Mouse (Mus musculus) neural tube, embryonic 12.5 days (tissue): ENCODE data around the gene Hspa13. TPM values are rescaled to one million over a fixed set of nuclear protein-coding genes. Genes with fewer than 3 reads are reported as not detected.

Source experiments
- microRNA-seq: library from miRNA; unstranded; fragments of <30 nt; microRNA quantifications from one replicate; pipeline ENCODE4, GENCODE M21; 2017
- polyA plus RNA-seq: library from polyadenylated mRNA; unstranded; fragments of >200 nt; fragmentation: Nextera tagmentation; extraction: Ambion mirVana; gene quantifications from 2 replicates; pipeline ENCODE4 v1.2.1, GENCODE M21; 2016

Hspa13 gene
- polyA plus RNA-seq, 1 experiment from 2014 or later: 34.4 TPM

Small RNA genes within 50 kb of the gene (microRNA-seq; reads per million reads assigned to microRNA genes)
- gene Gm22923: not detected

Other genes starting within 250 kb of the Hspa13 start
- not detected in 2 replicates for gene Lipi, start 181.0 kb downstream of the Hspa13 start, polyA plus RNA-seq
- 0.97 and 1.3 TPM in 2 replicates for gene Rbm11, start 174.3 kb downstream of the Hspa13 start, polyA plus RNA-seq